Mouse (Mus musculus) midbrain, embryonic 13.5 days (tissue): ENCODE measurements at regions not wholly inside any gene's neighbourhood (a gene's known extent, or its start where the extent isn't known, plus 50 kb on each side); places are given as distances from the start of the nearest gene placed in this dataset.
A peak's percentile ranks its signal among the peaks of the same experiment; 100 is the strongest.

ENCODE experiments used
- ATAC-seq: fragments of 200-750 bp; cut with Nextera tagmentation; 2 replicates; pipeline ENCODE4 v1.8.0; 2017; ENCODE audit warnings: mild to moderate bottlenecking, moderate TSS enrichment, moderate library complexity
- H3K27ac ChIP-seq: fragments of 300-500 bp; sonication (generic); 2 replicates; pipeline ENCODE4 v1.5.1; 2015; ENCODE audit warnings: inconsistent platforms, mild to moderate bottlenecking, moderate library complexity
- H3K27me3 ChIP-seq: fragments of 300-500 bp; sonication (generic); 2 replicates; pipeline ENCODE4 v1.6.1; 2015; ENCODE audit warnings: mild to moderate bottlenecking, inconsistent platforms
- H3K36me3 ChIP-seq: fragments of 300-500 bp; sonication (generic); 2 replicates; pipeline ENCODE4 v1.6.1; 2015; ENCODE audit warnings: mild to moderate bottlenecking, inconsistent platforms
- H3K4me1 ChIP-seq: fragments of 300-500 bp; sonication (generic); replicated peaks from 2 replicates; pipeline ENCODE4 v1.6.1; 2015; ENCODE audit warnings: inconsistent platforms
- H3K4me2 ChIP-seq: fragments of 300-500 bp; sonication (generic); replicated peaks from 2 replicates; pipeline ENCODE4 v1.6.1; 2015; ENCODE audit warnings: moderate library complexity, mild to moderate bottlenecking, inconsistent platforms
- H3K4me3 ChIP-seq: fragments of 300-500 bp; sonication (generic); replicated peaks from 2 replicates; pipeline ENCODE4 v1.5.1; 2015; ENCODE audit warnings: mild to moderate bottlenecking, inconsistent platforms
- H3K9ac ChIP-seq: fragments of 300-500 bp; sonication (generic); replicated peaks from 2 replicates; pipeline ENCODE4 v1.6.1; 2015; ENCODE audit warnings: mild to moderate bottlenecking, inconsistent platforms
- H3K9me3 ChIP-seq: fragments of 300-500 bp; sonication (generic); 2 replicates; pipeline ENCODE4 v1.6.1; 2016; ENCODE audit warnings: mild to moderate bottlenecking, inconsistent platforms
- WGBS: fragments of 180-500 bp; shearing (Covaris S2); methylation state at CpG from one replicate; pipeline ENCODE4 v1.1.7; 2015; 5-methylcytosine and 5-hydroxymethylcytosine counted together

GRCm38 (mm10) chr1:73205788-73206187 is 190.1 kb upstream of the Tnp1 start:
- Histone ChIP-seq H3K27ac (no peak overlapping the region), H3K4me1 (no peaks in the 10 kb centered on the region)
- WGBS, result 95% methylated on average over 1 of the region's 1 CpGs

DNA sequence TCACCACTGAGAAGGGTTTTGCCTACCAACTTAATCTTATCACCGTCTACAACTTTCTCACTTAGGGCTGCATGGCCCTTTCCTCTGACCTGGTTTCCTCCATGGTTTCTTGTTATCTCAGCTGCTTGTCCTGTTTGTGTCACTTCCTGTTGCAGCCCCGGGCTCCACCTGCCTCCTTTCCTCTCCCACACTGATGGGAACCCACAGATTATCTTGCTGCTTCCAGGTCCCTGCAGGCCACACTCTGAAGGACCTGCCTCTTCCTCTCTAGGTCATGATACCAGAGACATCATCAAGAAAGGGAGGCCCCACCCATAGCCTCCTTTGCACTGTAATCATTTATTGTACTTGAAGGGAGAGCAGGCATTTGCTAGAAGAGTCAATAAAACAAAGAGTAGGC is 184.4 kb upstream of the Tnp1 start:
- no peak overlapping the region for H3K27ac ChIP-seq
- H3K4me2 ChIP-seq, result no peak overlapping the region
- WGBS, result 88% methylated on average over 2 of the region's 2 CpGs
- H3K9me3 ChIP-seq, result no peaks in the 10 kb centered on the region
- ATAC-seq, result no peak
- H3K9ac ChIP-seq, result no peak overlapping the region
- no peaks in the 10 kb centered on the region for H3K4me1 ChIP-seq
- H3K36me3 ChIP-seq, result no peaks in the 10 kb centered on the region
- no peaks in the 10 kb centered on the region for H3K27me3 ChIP-seq
- H3K4me3 ChIP-seq, result no peak overlapping the region

More at GRCm38 (mm10) chr1:73205788-73206187, 190.1 kb upstream of the Tnp1 start:
- Histone ChIP-seq H3K27me3 (no peaks in the 10 kb centered on the region), H3K4me3 (no peak overlapping the region), H3K9ac (no peak overlapping the region), H3K4me2 (no peak overlapping the region), H3K9me3 (no peaks in the 10 kb centered on the region), H3K36me3 (no peaks in the 10 kb centered on the region)
- ATAC-seq, result no peak

DNA sequence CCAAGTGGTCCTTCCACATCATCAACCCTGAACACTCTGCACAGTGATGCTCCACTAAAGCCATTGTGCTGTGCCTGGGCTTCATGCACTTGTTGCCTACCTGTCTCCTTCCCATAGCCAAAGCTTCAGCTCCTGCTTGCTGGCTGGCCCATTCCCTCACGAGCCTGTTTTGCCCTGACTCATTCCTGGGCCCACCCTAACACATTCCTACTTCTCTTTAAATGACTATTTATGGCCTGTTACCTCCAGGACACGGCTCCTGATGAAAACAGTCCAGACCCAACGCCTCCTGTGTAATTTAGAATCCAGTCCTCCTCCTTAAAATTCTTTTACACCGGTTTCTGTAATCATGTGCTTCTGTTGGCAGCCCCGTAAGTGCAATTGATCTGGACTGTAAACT is 175.1 kb upstream of the Tnp1 start:
- 87% methylated on average over 5 of the region's 5 CpGs for WGBS
- Histone ChIP-seq H3K27me3 (no peaks in the 10 kb centered on the region), H3K9me3 (no peaks in the 10 kb centered on the region), H3K9ac (no peak overlapping the region), H3K36me3 (no peaks in the 10 kb centered on the region), H3K27ac (no peak overlapping the region), H3K4me2 (no peak overlapping the region), H3K4me1 (no peaks in the 10 kb centered on the region), H3K4me3 (no peak overlapping the region)
- no peak for ATAC-seq

- H3K4me2 ChIP-seq, result no peak overlapping the region
- ATAC-seq, result no peak
- no peak overlapping the region for H3K4me3 ChIP-seq
- H3K27me3 ChIP-seq, result no peaks in the 10 kb centered on the region
- H3K36me3 ChIP-seq, result no peaks in the 10 kb centered on the region
- H3K9ac ChIP-seq, result no peak overlapping the region
- 66% methylated on average over 2 of the region's 2 CpGs for WGBS
- H3K27ac ChIP-seq, result no peak overlapping the region
- no peaks in the 10 kb centered on the region for H3K9me3 ChIP-seq
- no peaks in the 10 kb centered on the region for H3K4me1 ChIP-seq
These were observed 173.1 kb upstream of the Tnp1 start for GRCm38 (mm10) chr1:73188796-73189195.

GRCm38 (mm10) chr1:73184477-73184876 is 168.8 kb upstream of the Tnp1 start:
- no peaks in the 10 kb centered on the region for H3K4me1 ChIP-seq
- no peak overlapping the region for H3K4me2 ChIP-seq
- no peak for ATAC-seq
- no peaks in the 10 kb centered on the region for H3K36me3 ChIP-seq
- no peak overlapping the region for H3K4me3 ChIP-seq
- no peak overlapping the region for H3K27ac ChIP-seq
- H3K27me3 ChIP-seq, result no peaks in the 10 kb centered on the region
- no peaks in the 10 kb centered on the region for H3K9me3 ChIP-seq
- H3K9ac ChIP-seq, result no peak overlapping the region
- WGBS, result 90% methylated on average over 6 of the region's 6 CpGs

GRCm38 (mm10) chr1:73178810-73179209 is 163.1 kb upstream of the Tnp1 start:
- no peak overlapping the region for H3K4me2 ChIP-seq
- no peak overlapping the region for H3K9ac ChIP-seq
- H3K4me3 ChIP-seq, result no peak overlapping the region
- no peaks in the 10 kb centered on the region for H3K36me3 ChIP-seq
- ATAC-seq, result no peak
- H3K4me1 ChIP-seq, result no peaks in the 10 kb centered on the region
- WGBS, result 75% methylated on average over 3 of the region's 3 CpGs
- no peaks in the 10 kb centered on the region for H3K9me3 ChIP-seq
- no peaks in the 10 kb centered on the region for H3K27me3 ChIP-seq
- H3K27ac ChIP-seq, result no peak overlapping the region

GRCm38 (mm10) chr1:73177076-73177475 is 161.4 kb upstream of the Tnp1 start:
- Histone ChIP-seq H3K27me3 (peaks cover 4% of the 10 kb centered on the region; the same call in 1 of the 2 replicates), H3K4me2 (no peak overlapping the region), H3K9me3 (no peaks in the 10 kb centered on the region), H3K9ac (no peak overlapping the region), H3K4me3 (no peak overlapping the region), H3K27ac (no peak overlapping the region), H3K4me1 (no peaks in the 10 kb centered on the region), H3K36me3 (no peaks in the 10 kb centered on the region)
- ATAC-seq, result no peak
- WGBS, result 89% methylated on average over 3 of the region's 3 CpGs

DNA sequence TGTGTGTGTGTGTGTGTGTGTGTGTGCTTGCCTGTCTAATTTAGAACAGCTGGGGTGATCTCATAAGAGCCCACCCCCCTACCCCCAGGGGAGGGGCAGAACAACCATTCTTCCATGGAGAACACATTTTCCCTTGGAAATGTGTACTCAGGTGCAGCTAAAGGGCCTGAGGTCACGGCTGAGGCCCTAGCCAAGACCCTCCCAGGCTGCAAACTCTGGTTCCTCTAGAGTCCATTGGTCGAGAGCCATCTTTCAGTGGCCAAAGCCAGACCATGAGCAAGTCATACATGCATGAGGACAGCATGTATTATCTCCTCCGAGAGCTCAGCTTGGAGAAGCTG is 154.9 kb upstream of the Tnp1 start:
- peak; percentile 12; the same call in 1 of the 2 replicates for ATAC-seq

DNA sequence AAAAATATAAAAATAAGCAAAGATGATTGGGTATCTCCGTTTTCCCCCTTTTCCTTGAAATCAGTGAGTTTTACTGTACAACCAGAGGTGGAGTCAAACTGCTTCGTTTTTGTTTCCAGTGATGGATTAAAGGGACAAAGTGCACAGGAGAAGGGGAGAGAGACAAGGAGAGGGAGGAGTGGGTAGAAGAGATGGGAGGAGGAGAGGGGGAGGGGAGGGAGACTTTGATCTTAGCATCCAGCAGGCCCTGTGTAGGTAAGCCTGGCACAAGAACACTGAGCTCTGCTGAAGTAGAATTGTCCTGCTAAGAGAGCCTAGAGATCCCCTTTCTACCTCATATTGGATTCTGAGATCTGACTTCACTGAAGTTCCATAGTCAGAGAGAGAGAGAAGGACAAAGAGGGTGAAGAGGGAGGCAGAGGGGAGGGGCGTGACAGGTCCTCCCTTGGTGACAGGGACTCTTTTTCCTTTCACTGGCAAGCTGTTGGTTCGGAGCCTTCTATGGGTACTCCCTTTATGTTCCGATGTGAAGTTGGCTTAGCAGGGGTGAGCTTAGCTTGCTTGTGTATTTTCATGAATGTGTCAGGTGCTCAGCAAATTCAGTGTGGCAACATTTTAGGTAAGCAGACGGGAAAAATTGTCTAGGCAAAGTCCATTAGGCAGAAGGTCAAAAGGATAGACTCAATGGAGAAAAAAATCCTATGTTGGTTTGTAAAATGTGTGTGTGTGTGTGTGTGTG is 154.4 kb upstream of the Tnp1 start:
- 7% methylated on average over 6 of the region's 6 CpGs for WGBS
- peaks cover 19% of the 10 kb centered on the region for H3K27me3 ChIP-seq

More for the DNA sequence above, 154.9 kb upstream of the Tnp1 start:
- H3K4me1 ChIP-seq, result peaks cover 24% of the 10 kb centered on the region
- H3K4me3 ChIP-seq, result no peak overlapping the region
- no peaks in the 10 kb centered on the region for H3K36me3 ChIP-seq
- 47% methylated on average over 3 of the region's 3 CpGs for WGBS
- no peak overlapping the region for H3K9ac ChIP-seq
- H3K4me2 ChIP-seq, result no peak overlapping the region
- peaks cover 19% of the 10 kb centered on the region for H3K27me3 ChIP-seq
- H3K9me3 ChIP-seq, result peaks cover 8% of the 10 kb centered on the region; the same call in 1 of the 2 replicates
- peak overlapping the region; percentile 74; the same call in 1 of the 2 replicates for H3K27ac ChIP-seq

DNA sequence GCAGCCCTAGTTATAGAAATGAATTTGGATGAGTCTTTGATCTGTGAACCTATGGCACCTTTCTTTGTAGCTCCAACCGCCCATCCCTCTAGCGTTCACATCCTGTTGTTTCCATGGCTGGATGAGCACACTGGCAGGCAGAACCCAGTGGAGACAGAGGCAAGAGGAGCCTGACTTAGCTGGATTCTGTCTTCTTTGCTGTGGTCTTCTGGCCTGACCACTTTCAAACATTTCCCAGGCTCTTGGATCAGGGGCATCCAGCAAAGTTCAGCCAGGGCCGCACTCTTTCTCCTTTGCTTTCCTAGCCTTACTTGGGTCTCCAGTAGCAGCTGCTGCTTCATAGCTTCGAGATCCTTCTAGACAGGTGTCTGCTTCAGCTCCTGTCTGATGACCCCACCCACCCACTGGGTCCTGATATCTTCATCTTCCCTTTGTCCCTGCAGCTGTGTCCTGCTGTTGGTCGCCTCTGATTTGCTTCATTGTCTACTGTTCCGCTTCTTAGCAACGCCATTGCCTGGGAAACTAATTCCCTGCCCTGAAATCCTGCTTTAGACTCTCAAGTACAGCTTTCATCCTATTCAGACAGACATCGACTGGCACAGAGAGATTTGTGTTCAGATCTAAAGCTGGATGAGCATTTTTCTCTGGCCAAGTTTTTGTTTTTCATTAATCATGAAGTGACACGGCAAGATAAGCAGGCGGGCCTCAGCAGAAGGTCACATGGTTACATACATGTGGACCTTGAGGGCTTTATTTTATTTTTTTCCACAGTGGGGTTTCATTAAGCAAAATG is 153.6 kb upstream of the Tnp1 start:
- no peaks in the 10 kb centered on the region for H3K36me3 ChIP-seq
- no peak overlapping the region for H3K9ac ChIP-seq
- 7% methylated on average over 10 of the region's 10 CpGs for WGBS
- peaks cover 24% of the 10 kb centered on the region for H3K4me1 ChIP-seq
- peak overlapping the region; percentile 22 for H3K4me2 ChIP-seq
- H3K27ac ChIP-seq, result peak overlapping the region; percentile 73
- H3K4me3 ChIP-seq, result no peak overlapping the region
- H3K9me3 ChIP-seq, result peaks cover 8% of the 10 kb centered on the region; the same call in 1 of the 2 replicates
- peaks cover 19% of the 10 kb centered on the region for H3K27me3 ChIP-seq
- peak; percentile 82 for ATAC-seq

More for the DNA sequence above, 154.4 kb upstream of the Tnp1 start:
- Histone ChIP-seq H3K36me3 (no peaks in the 10 kb centered on the region), H3K27ac (peak overlapping the region; percentile 74), H3K4me1 (peaks cover 24% of the 10 kb centered on the region), H3K4me2 (peak overlapping the region; percentile 22; the same call in 1 of the 2 replicates), H3K4me3 (no peak overlapping the region), H3K9ac (no peak overlapping the region), H3K9me3 (peaks cover 8% of the 10 kb centered on the region; the same call in 1 of the 2 replicates)
- ATAC-seq, result peak; percentile 85

DNA sequence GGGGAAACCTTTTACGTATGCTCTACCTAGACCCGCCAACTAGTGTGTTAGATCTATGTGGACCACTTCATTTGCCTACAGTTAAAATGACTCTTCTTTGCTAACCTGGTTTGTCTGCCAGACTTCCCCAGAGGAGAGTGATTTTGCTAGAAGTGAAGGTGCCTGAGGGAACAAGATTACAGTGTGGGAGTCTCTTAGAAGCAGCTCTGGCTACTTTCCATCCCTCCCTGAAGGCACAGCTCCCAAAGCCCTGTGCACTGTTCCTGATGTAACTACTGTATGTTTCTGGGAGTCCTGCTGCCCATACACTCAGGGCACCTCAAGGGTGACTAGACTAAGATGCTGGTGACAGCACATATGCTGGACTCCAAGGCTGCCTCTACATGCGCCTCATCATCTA is 144.5 kb upstream of the Tnp1 start:
- no peak overlapping the region for H3K9ac ChIP-seq
- no peaks in the 10 kb centered on the region for H3K36me3 ChIP-seq
- H3K27ac ChIP-seq, result no peak overlapping the region
- H3K27me3 ChIP-seq, result peaks cover 6% of the 10 kb centered on the region; the same call in 1 of the 2 replicates
- no peak overlapping the region for H3K4me3 ChIP-seq
- no peaks in the 10 kb centered on the region for H3K4me1 ChIP-seq
- no peaks in the 10 kb centered on the region for H3K9me3 ChIP-seq
- ATAC-seq, result no peak
- 95% methylated on average over 3 of the region's 3 CpGs for WGBS
- no peak overlapping the region for H3K4me2 ChIP-seq

- no peak overlapping the region for H3K27ac ChIP-seq
- ATAC-seq, result no peak
- peaks cover 6% of the 10 kb centered on the region; the same call in 1 of the 2 replicates for H3K27me3 ChIP-seq
- H3K36me3 ChIP-seq, result no peaks in the 10 kb centered on the region
- H3K9me3 ChIP-seq, result no peaks in the 10 kb centered on the region
- H3K4me1 ChIP-seq, result no peaks in the 10 kb centered on the region
- H3K4me2 ChIP-seq, result no peak overlapping the region
- whole genome bisulfite sequencing, result 81% methylated on average over 7 of the region's 7 CpGs
- no peak overlapping the region for H3K9ac ChIP-seq
- H3K4me3 ChIP-seq, result no peak overlapping the region
These were observed 143.8 kb upstream of the Tnp1 start for GRCm38 (mm10) chr1:73159405-73159976.
